Mouse (Mus musculus) induced T-regulatory cell, adult 2 months (primary cell): Measurements from ENCODE around the gene Tmem242.

Experiments
- DNase-seq: peaks from one replicate; pipeline ENCODE4 v3.0.0-alpha.2; 2012; ENCODE audit warnings: low read depth

The Tmem242 gene

DNA sequence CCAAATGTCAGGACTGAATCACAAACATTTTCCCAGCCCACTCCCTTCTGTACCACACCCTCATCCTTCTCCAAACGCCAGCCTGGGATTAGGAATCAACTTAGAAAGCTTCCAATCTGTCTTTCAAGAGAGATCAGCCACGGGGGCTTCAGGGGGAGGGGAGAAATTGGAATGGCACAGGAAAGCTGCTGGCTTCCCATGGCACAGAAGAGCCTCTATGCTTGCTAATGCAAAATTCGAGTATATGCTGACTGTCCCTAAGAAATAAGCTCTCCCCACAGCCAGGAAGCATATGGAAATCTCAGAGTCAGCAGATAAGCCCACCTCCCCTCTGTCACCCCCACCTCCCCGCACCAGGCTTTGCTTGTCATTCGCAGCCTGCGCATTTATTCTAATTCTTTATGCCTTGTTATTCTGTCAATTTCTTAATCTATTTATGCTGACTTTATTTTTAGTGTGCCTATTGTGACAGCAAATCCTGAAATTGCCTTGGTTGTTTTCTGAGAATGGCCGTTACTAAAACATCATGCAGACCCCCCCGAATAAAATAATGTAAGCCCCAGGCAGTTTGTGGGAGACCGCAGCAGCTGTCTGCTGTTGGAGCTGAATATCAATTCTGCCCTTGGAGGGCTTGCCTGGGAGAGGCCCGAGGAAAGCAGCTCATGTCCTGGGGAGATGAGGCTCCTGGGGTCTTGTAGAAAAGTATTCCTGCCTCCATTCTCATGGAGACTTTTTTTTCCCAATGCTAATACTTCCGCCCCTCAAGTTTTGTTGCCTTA is 62.7 kb downstream of the Tmem242 start:
- DNase-seq = no peak

DNA sequence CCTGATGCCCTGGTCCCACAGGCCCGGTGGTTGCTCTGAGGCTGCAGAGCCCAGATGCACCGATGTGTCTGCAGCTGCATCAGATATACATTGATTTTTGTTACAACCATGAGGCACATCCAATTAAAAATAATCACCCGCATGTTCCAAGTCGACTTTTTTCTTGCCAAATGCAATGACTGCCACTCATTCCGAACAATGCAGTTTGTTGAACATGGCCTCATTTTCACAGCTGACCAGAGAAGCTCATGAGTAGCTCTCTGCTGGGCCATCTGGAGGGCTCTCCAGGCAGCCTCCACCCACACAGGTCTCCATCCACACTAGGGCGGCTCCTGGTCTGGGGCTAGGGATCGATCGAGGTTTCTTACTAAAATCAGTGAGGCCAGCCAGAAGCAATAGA is 67.1 kb downstream of the Tmem242 start:
- no peak for DNase-seq

DNA sequence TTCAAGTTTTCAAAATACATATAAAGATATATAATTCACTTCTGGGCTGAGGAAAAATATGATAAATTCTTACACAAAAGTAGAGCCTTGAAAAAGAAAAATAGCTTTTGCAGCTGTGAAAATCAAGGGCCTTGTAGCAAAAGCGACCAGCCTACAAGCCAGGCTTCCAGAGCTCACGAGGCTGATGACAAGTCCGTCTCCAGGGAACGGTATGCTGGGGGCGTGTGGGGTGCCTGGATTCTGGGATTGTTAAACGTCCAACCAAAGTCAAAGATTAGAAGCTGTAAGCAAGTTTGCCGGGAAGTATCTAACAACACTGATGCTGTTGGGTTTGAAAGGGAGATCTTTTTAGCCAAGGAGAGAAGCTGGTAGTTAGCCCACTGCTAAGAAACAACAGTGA is 68.5 kb downstream of the Tmem242 start:
- no peak for DNase-seq

DNA sequence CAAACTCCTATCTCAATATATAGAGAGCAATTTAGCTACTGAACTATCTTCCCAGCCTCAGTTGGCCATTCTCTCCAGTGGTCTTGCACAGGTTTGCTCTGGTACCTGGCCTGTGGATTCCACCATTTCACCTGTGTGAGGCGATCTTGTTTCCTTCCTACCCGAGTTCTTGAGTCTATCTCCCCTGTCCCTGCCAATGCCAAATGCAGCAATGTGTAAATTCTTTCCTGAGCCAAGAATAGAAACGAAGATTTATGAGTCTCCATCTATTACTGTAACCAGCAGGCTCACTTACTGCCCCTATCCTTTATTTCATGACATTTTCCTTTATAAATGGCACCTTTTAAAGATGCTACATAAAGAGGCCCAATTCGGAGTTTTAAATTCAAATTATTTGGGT is 69.0 kb downstream of the Tmem242 start:
- no peak for DNase-seq

DNA sequence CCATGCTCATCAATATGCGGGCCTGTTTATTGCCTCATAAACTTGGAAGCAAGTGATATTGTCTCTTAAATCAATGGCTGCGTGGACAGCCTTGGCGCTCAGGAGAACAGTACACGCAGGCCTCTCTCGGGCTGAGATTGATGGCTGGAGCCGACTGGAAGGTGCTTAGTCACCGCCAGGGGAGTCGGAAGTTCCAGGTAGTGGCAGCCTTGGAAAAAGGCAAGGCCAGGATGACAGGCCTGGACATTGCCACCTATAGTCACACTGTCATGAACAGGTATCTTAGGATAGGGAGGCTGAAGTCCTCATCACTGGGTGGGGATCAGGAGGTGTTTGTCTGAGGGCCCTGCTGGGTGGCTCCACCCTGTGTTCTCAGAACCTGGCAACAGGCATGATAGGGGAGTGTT is 74.1 kb downstream of the Tmem242 start:
- no peak for DNase-seq
